Mouse (Mus musculus) hindbrain, postnatal 0 days (tissue): ENCODE measurements around the gene Prss36. TPM values are rescaled to one million over a fixed set of nuclear protein-coding genes. Genes with fewer than 3 reads are reported as not detected.
"Not testable (repeated sequence)": the region's sequence is repeated elsewhere in the genome, so short reads cannot be mapped to it uniquely, and the experiment has no call there.

Source experiments
- ATAC-seq: fragments of 200-750 bp; cut with Nextera tagmentation; 2 replicates; pipeline ENCODE4 v1.8.0; 2017; ENCODE audit warnings: mild to moderate bottlenecking, moderate TSS enrichment, moderate library complexity
- DNase-seq: peaks from one replicate; pipeline ENCODE4 v3.0.0-alpha.2; 2015; ENCODE audit warnings: low spot score
- H3K27ac ChIP-seq: fragments of 300-500 bp; sonication (generic); 2 replicates; pipeline ENCODE4 v1.5.1; 2014; ENCODE audit warnings: mild to moderate bottlenecking
- H3K27me3 ChIP-seq: fragments of 300-500 bp; sonication (generic); 2 replicates; pipeline ENCODE4 v1.6.1; 2014; ENCODE audit warnings: low read length, mixed read lengths; ENCODE audit not compliant: insufficient read depth
- H3K36me3 ChIP-seq: fragments of 300-500 bp; sonication (generic); 2 replicates; pipeline ENCODE4 v1.6.1; 2014; ENCODE audit warnings: low read length, mixed read lengths; ENCODE audit not compliant: insufficient read depth
- H3K4me1 ChIP-seq: fragments of 300-500 bp; sonication (generic); 2 replicates; pipeline ENCODE4 v1.6.1; 2014; ENCODE audit warnings: antibody characterized with exemption, low read length, mixed read lengths; ENCODE audit not compliant: insufficient read depth
- H3K4me2 ChIP-seq: fragments of 300-500 bp; sonication (generic); 2 replicates; pipeline ENCODE4 v1.6.1; 2014; ENCODE audit warnings: low read depth, mild to moderate bottlenecking, low read length, moderate library complexity, mixed read lengths
- H3K4me3 ChIP-seq: fragments of 300-500 bp; sonication (generic); 2 replicates; pipeline ENCODE4 v1.5.1; 2014; ENCODE audit warnings: low read length
- H3K9ac ChIP-seq: fragments of 300-500 bp; sonication (generic); replicated peaks from 2 replicates; pipeline ENCODE4 v1.6.1; 2014; ENCODE audit warnings: mild to moderate bottlenecking, low read length, moderate library complexity, mixed read lengths
- H3K9me3 ChIP-seq: fragments of 300-500 bp; sonication (generic); 2 replicates; pipeline ENCODE4 v1.6.1; 2016; ENCODE audit warnings: low read length, mixed read lengths
- CTCF ChIP-seq: IDR thresholded peaks from 2 replicates; pipeline ENCODE4 v1.5.1; 2016; ENCODE audit warnings: antibody characterized with exemption, control low read depth, low read depth
- WGBS: fragments of 180-500 bp; shearing (Covaris S2); extraction: QIAGEN DNeasy Blood & Tissue Kit; methylation state at CpG from one replicate; pipeline ENCODE4 v1.1.7; 2014; 5-methylcytosine and 5-hydroxymethylcytosine counted together
- polyA plus RNA-seq: library from polyadenylated mRNA; unstranded; fragments of >200 nt; fragmentation: Nextera tagmentation; extraction: Ambion mirVana; gene quantifications from 2 replicates; pipeline ENCODE4 v1.2.1, GENCODE M21; 2015
- total RNA-seq: library from RNA; depleted of rRNA; stranded (reverse); fragments of >200 nt; gene quantifications from 2 replicates; pipeline ENCODE4 v1.2.3, GENCODE M21; 2014

Prss36 gene
- total and polyA plus RNA-seq, 2 experiments from 2014 or later = 16.5 to 19.9 TPM

DNA sequence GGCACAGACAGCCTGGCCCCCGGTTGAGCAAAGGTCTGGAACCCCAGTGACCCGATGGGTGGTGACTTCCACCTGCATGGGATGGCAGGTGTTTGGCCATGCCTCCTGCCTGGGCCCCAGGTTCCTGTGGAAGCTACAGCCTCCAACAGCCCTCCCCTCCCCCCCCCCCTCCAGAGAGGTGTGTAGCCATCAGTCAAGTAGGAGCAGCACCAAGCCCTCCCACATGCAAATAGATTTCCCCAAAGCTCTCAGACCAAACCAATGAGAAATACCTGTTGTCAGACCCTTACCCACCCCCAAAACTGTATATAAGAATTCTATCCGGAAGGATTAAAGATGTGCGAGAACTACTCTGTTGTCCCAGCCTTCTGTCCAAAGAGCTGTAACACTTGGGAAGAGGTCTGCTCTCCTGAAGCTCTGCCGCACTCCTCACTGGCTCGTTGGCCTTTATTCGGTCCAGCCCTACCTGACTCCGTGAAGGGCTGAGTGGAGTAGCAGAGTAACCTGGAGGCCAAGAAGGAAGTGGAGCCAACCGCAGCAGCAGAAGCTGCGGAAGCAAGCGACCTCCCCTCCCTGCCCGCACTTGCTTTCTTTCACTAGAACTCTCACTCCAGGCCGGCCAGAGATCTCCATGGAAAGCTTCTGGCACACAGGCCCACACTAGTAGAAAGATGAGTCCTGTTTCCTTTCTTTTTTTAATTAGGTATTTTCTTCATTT lies 6.5 kb upstream of the Prss36 start:
- WGBS = 45% methylated on average over 13 of the region's 13 CpGs

DNA sequence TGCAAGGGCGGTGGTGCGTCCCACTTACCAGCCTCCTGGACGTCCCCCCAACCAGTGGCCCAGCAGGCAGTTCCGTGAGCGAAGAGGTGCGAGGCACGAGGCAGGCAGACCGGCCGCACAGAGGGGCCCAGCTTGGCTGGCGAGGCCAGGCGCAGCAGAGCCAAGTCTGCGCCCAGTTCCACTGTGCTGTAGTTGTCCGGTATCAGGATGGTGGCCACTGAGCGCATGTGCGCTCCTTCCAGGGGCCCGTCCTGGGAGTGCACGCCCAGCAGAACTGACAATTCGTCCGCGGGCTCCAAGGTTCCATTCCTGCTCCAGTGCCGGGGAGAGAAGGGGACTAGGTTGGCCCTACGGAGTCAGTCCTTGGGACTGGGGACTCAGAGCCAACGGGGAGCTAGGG lies 1.9 kb downstream of the Prss36 start:
- DNase-seq (no peak), ATAC-seq (no peak)
- Histone ChIP-seq H3K4me1 (no peaks in the 10 kb centered on the region), H3K4me2 (no peak overlapping the region; the same call in 1 of the 2 replicates), H3K27me3 (peaks cover 25% of the 10 kb centered on the region; the same call in 1 of the 2 replicates), H3K9me3 (no peaks in the 10 kb centered on the region), H3K4me3 (no peak overlapping the region), H3K36me3 (no peaks in the 10 kb centered on the region), H3K27ac (no peak overlapping the region), H3K9ac (no peak overlapping the region)
- TF ChIP-seq CTCF = no peak
- 11% methylated on average over 23 of the region's 23 CpGs for WGBS

More for the DNA sequence above, 6.5 kb upstream of the Prss36 start:
- H3K9ac ChIP-seq = no peak overlapping the region
- no peaks in the 10 kb centered on the region for H3K27me3 ChIP-seq
- no peak for TF ChIP-seq CTCF
- no peak overlapping the region for H3K4me2 ChIP-seq
- ATAC-seq (no peak), DNase-seq (no peak)
- H3K27ac ChIP-seq = no peak overlapping the region
- H3K36me3 ChIP-seq = no peaks in the 10 kb centered on the region
- no peak overlapping the region for H3K4me3 ChIP-seq
- no peaks in the 10 kb centered on the region for H3K4me1 ChIP-seq
- no peaks in the 10 kb centered on the region for H3K9me3 ChIP-seq

GRCm38 (mm10) chr7:127942097-127942496 lies 4.4 kb downstream of the Prss36 start:
- not testable (repeated sequence) for H3K9me3 ChIP-seq, H3K27ac ChIP-seq, H3K4me2 ChIP-seq, H3K36me3 ChIP-seq, ATAC-seq, DNase-seq, H3K4me3 ChIP-seq, H3K9ac ChIP-seq, H3K4me1 ChIP-seq
- peaks cover 25% of the 10 kb centered on the region; the same call in 1 of the 2 replicates for H3K27me3 ChIP-seq
- 53% methylated on average over 2 of the region's 2 CpGs for WGBS
- TF ChIP-seq CTCF = 0 out of 2 replicates have a peak, but pooled peaks have one; percentile 3

DNA sequence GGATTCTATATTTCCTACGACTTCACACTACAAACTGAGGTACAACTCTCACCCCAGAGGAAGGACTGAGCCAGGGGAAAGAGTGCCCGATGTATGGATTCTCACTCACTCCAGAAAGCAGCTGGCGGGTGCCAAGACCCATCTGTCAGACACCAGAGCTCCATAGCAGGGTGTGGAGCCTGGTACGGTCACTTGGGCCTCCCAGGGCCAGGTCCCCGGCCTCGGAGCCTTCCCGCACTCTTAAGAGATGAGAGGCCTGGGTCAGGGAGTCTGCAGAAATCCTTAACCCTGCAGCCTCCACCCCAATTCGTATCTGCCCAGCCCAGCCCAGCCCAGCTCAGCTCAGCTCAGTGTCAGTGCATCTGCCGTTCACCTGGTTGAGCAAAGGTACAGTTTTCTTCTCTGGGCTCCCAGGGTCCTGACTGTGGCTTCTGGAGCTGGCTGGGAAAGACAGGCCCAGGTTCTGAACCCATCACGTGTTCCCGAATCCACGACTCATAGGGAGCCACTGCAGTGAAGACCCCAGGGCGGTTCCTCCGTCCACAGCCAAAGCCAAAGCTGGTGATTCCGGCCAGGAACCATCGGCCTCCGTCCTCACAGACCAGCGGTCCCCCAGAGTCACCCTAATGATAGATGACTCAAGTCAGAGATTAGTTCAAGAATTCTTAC lies 10.2 kb downstream of the Prss36 start:
- TF ChIP-seq CTCF = no peak
- no peaks in the 10 kb centered on the region for H3K4me1 ChIP-seq
- WGBS = 53% methylated on average over 18 of the region's 18 CpGs
- H3K4me2 ChIP-seq = peak overlapping the region; percentile 80
- H3K9me3 ChIP-seq = no peaks in the 10 kb centered on the region
- no peak for DNase-seq
- H3K36me3 ChIP-seq = no peaks in the 10 kb centered on the region
- H3K4me3 ChIP-seq = peak overlapping the region; percentile 63
- no peaks in the 10 kb centered on the region for H3K27me3 ChIP-seq
- ATAC-seq = peak; percentile 18; the same call in 1 of the 2 replicates
- H3K27ac ChIP-seq = peak overlapping the region; percentile 84
- peak overlapping the region; percentile 81 for H3K9ac ChIP-seq

DNA sequence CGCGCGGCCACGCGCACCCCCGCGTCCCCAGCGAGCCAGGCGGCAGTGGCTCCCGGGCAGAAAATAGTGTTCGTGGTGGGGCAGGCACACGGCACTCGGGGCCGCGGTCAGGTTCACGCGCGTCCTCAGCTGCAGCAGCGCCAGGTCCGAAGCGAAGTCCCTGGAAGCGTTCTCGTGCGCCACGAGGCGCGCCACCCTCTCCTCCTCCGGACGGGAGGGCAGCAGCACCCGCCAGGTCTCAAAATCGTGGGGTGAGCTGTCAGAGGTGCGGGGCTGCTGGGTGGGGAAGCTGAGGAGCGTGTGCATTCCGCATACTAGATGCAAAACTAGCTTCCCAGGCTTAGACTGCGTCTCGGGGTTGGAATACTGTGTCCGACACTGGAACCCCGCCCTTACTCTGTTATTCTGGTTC lies 10.8 kb downstream of the Prss36 start:
- Histone ChIP-seq H3K4me3 (peak overlapping the region; percentile 63), H3K4me2 (peak overlapping the region; percentile 80), H3K9ac (peak overlapping the region; percentile 81), H3K27me3 (no peaks in the 10 kb centered on the region), H3K36me3 (no peaks in the 10 kb centered on the region), H3K9me3 (no peaks in the 10 kb centered on the region), H3K4me1 (no peaks in the 10 kb centered on the region), H3K27ac (peak overlapping the region; percentile 84)
- WGBS = 1% methylated on average over 38 of the region's 38 CpGs
- no peak for DNase-seq
- ATAC-seq = peak; percentile 72
- no peak for TF ChIP-seq CTCF

- Histone ChIP-seq H3K27me3 (peaks cover 2% of the 10 kb centered on the region; the same call in 1 of the 2 replicates), H3K4me1 (no peaks in the 10 kb centered on the region), H3K4me3 (peak overlapping the region; percentile 63), H3K27ac (peak overlapping the region; percentile 84), H3K4me2 (peak overlapping the region; percentile 80), H3K9ac (peak overlapping the region; percentile 81), H3K36me3 (no peaks in the 10 kb centered on the region), H3K9me3 (no peaks in the 10 kb centered on the region)
- DNase-seq (peak; percentile 97), ATAC-seq (peak; percentile 96)
- WGBS = 5% methylated on average over 32 of the region's 32 CpGs
- TF ChIP-seq CTCF = peak; percentile 96
These were observed 11.3 kb downstream of the Prss36 start for GRCm38 (mm10) chr7:127935028-127935722.
